Comparison of ENCODE assay signal across 19 mouse cellular contexts in genomic region chr4:148649309-148649708, GRCm38 (mm10). TPM values are rescaled to one million over a fixed set of nuclear protein-coding genes. Genes with fewer than 3 reads are reported as not detected.
A peak's percentile ranks its signal among the peaks of the same experiment; 100 is the strongest.
DNase-seq lines count a peak whose midpoint lies in the region; ATAC-seq and TF ChIP-seq lines count a peak whose summit lies in the region.
"Had no signal": no experiment of that assay in that cellular context is flagged by ENCODE, and none has a peak within 500 bp of the region (broad histone marks: within the 10 kb centered on the region; RNA-seq: fewer than 3 reads in every experiment).

No protein-coding gene starts in this region.

- 65% methylated on average over 3 of the region's 3 CpGs for WGBS in hindbrain, postnatal 0 days
- WGBS in hindbrain, embryonic 12.5 days: 71% methylated on average over 3 of the region's 3 CpGs

- H3K9ac ChIP-seq in hindbrain, postnatal 0 days (replicated peaks; ENCODE audit: low read length): no peak overlapping the region
- H3K9ac ChIP-seq in hindbrain, embryonic 12.5 days: no peak overlapping the region
- H3K9ac ChIP-seq in ES-Bruce4 (ENCODE audit: low read depth, poor library complexity, severe bottlenecking): no peak overlapping the region
- H3K9ac ChIP-seq: forebrain, embryonic 15.5 days; heart, embryonic 13.5 days; neural tube, embryonic 12.5 days had no signal

- TF ChIP-seq CTCF in hindbrain, postnatal 0 days (IDR thresholded peaks at IDR 0.05; ENCODE audit: low read depth): peak; percentile 44
- peak; percentile 24 for TF ChIP-seq CTCF in ES-Bruce4 (IDR thresholded peaks at IDR 0.05; ENCODE audit: low read depth, low read length)

- H3K27me3 ChIP-seq in hindbrain, postnatal 0 days (ENCODE audit: insufficient read depth, low read length): no peaks in the 10 kb centered on the region
- H3K27me3 ChIP-seq in hindbrain, embryonic 12.5 days: no peaks in the 10 kb centered on the region
- H3K27me3 ChIP-seq in ES-Bruce4 (ENCODE audit: control insufficient read depth, insufficient read depth, low read length, poor library complexity, severe bottlenecking): no peaks in the 10 kb centered on the region
- H3K27me3 ChIP-seq: forebrain, embryonic 15.5 days; heart, embryonic 13.5 days; neural tube, embryonic 12.5 days had no signal

- H3K9me3 ChIP-seq in hindbrain, postnatal 0 days (ENCODE audit: low read length): no peaks in the 10 kb centered on the region
- H3K9me3 ChIP-seq in hindbrain, embryonic 12.5 days (replicated peaks): 0 out of 2 replicates have a peak, but pooled peaks cover 2% of the 10 kb centered on the region
- H3K9me3 ChIP-seq in ES-Bruce4 (replicated peaks; ENCODE audit: control insufficient read depth, insufficient read depth, low read length, poor library complexity, severe bottlenecking): peaks cover 11% of the 10 kb centered on the region
- H3K9me3 ChIP-seq: forebrain, embryonic 15.5 days; heart, embryonic 13.5 days; neural tube, embryonic 12.5 days had no signal

- no peak for ATAC-seq in hindbrain, postnatal 0 days
- ATAC-seq in hindbrain, embryonic 12.5 days (ENCODE audit: low FRiP score): no peak
- ATAC-seq in common myeloid progenitor, adult 5-6 weeks (replicated peaks; ENCODE audit: low read depth, poor library complexity, severe bottlenecking): peak; percentile 29; the same call in 1 of the 2 replicates
- ATAC-seq: forebrain, embryonic 15.5 days; midbrain, embryonic 16.5 days had no signal

- no peak for DNase-seq in hindbrain, postnatal 0 days (ENCODE audit: low spot score)
- peak; percentile 24 for DNase-seq in lung, postnatal 36 days
- no peak for DNase-seq in lung, postnatal 14 days
- DNase-seq in adrenal gland, adult 8-10 months: no peak
- DNase-seq in left cerebral cortex, postnatal 36 days (ENCODE audit: low spot score in 2 of 2): no peak
- DNase-seq: adrenal gland, postnatal 36 days; cerebellum, adult 11-12 months; gastrocnemius, postnatal 14 days; kidney, adult 18-20 months had no signal

- no peaks in the 10 kb centered on the region for H3K36me3 ChIP-seq in hindbrain, postnatal 0 days (ENCODE audit: insufficient read depth, low read length)
- H3K36me3 ChIP-seq in hindbrain, embryonic 12.5 days: no peaks in the 10 kb centered on the region
- no peaks in the 10 kb centered on the region for H3K36me3 ChIP-seq in ES-Bruce4 (ENCODE audit: control insufficient read depth, insufficient read depth, low read length, poor library complexity, severe bottlenecking)
- H3K36me3 ChIP-seq: forebrain, embryonic 15.5 days; heart, embryonic 13.5 days; neural tube, embryonic 12.5 days had no signal

- no peaks in the 10 kb centered on the region for H3K4me1 ChIP-seq in hindbrain, postnatal 0 days (ENCODE audit: insufficient read depth, low read length)
- peaks cover 5% of the 10 kb centered on the region; the same call in 1 of the 2 replicates for H3K4me1 ChIP-seq in hindbrain, embryonic 12.5 days
- no peaks in the 10 kb centered on the region for H3K4me1 ChIP-seq in ES-Bruce4 (ENCODE audit: control insufficient read depth, insufficient read depth, low read length)
- H3K4me1 ChIP-seq: forebrain, embryonic 15.5 days had no signal

- no peak overlapping the region for H3K4me3 ChIP-seq in hindbrain, postnatal 0 days (ENCODE audit: low read length)
- H3K4me3 ChIP-seq in hindbrain, embryonic 12.5 days: no peak overlapping the region
- no peak overlapping the region for H3K4me3 ChIP-seq in ES-Bruce4 (ENCODE audit: low read depth, low read length)
- H3K4me3 ChIP-seq: forebrain, embryonic 15.5 days; heart, embryonic 13.5 days; neural tube, embryonic 12.5 days had no signal

- no peak for TF ChIP-seq EP300 in ES-Bruce4 (IDR thresholded peaks at IDR 0.05; ENCODE audit: insufficient read depth, low read depth, low read length)

- no peak overlapping the region for H3K27ac ChIP-seq in hindbrain, postnatal 0 days
- H3K27ac ChIP-seq in hindbrain, embryonic 12.5 days: no peak overlapping the region
- H3K27ac ChIP-seq in ES-Bruce4 (ENCODE audit: insufficient read depth, low read length): no peak overlapping the region
- H3K27ac ChIP-seq: forebrain, embryonic 15.5 days; heart, embryonic 13.5 days; macrophage; neural tube, embryonic 12.5 days had no signal

- no peak overlapping the region for H3K4me2 ChIP-seq in hindbrain, postnatal 0 days (ENCODE audit: low read depth, low read length)
- no peak overlapping the region for H3K4me2 ChIP-seq in hindbrain, embryonic 12.5 days (replicated peaks)
- H3K4me2 ChIP-seq: forebrain, embryonic 15.5 days; heart, embryonic 13.5 days; neural tube, embryonic 12.5 days had no signal

- no peak for TF ChIP-seq POLR2A in ES-Bruce4 (IDR thresholded peaks at IDR 0.05; ENCODE audit: insufficient read depth, low read length)

- intact Hi-C loops in left cerebral cortex, postnatal 36 days (cut with DNase I): no loop called here

RNA-seq across cellular contexts. Expression of gene Gm572, which starts 6.2 kb away (rescaled TPM):
- total RNA-seq in hindbrain, postnatal 0 days (2014; rRNA removed): not detected in 2 replicates
- not detected in 2 replicates for polyA plus RNA-seq in hindbrain, postnatal 0 days (2015; fragmentation: Nextera tagmentation; extraction: Ambion mirVana)
- polyA plus RNA-seq in hindbrain, embryonic 12.5 days (2016; fragmentation: Nextera tagmentation; extraction: Ambion mirVana): not detected in 2 replicates
- polyA plus RNA-seq in ES-Bruce4 (2011; ENCODE audit: insufficient read depth, insufficient read length, low read depth, missing spikeins): 0.49 TPM in 1 of 2 replicates, not detected in the other
- not detected in 2 replicates for total RNA-seq in common myeloid progenitor, adult 5-6 weeks (2017)
- not detected for total RNA-seq in adrenal gland, adult 8-10 months (2022)
- total RNA-seq in left cerebral cortex, postnatal 36 days (2021): not detected
- total RNA-seq: adrenal gland, postnatal 36 days; liver, adult 2 months had no signal
- polyA plus RNA-seq: forebrain, embryonic 15.5 days; hindbrain, embryonic 11.5 days; liver, adult 2 months; macrophage; midbrain, embryonic 16.5 days; neural tube, embryonic 12.5 days had no signal

RNA-seq across cellular contexts. Expression of gene Tardbp, which starts 22.5 kb away (rescaled TPM):
- total RNA-seq in hindbrain, postnatal 0 days (2014; rRNA removed): 160 and 205 TPM in 2 replicates
- polyA plus RNA-seq in hindbrain, postnatal 0 days (2015; fragmentation: Nextera tagmentation; extraction: Ambion mirVana): 116 and 121 TPM in 2 replicates
- polyA plus RNA-seq in hindbrain, embryonic 12.5 days (2016; fragmentation: Nextera tagmentation; extraction: Ambion mirVana): 333 and 353 TPM in 2 replicates
- 742 and 797 TPM in 2 replicates for polyA plus RNA-seq in ES-Bruce4 (2011; ENCODE audit: insufficient read depth, insufficient read length, low read depth, missing spikeins)
- total RNA-seq in common myeloid progenitor, adult 5-6 weeks (2017): 567 and 596 TPM in 2 replicates
- 100 to 1,000 TPM; 216 to 285 (median 243) TPM for total RNA-seq in adrenal gland, adult 8-10 months (2022)
- total RNA-seq in left cerebral cortex, postnatal 36 days (2021): 100 to 1,000 TPM; 151 to 208 TPM

RNA-seq across cellular contexts. Expression of gene Masp2, which starts 47.0 kb away (rescaled TPM):
- total RNA-seq in hindbrain, postnatal 0 days (2014; rRNA removed): 0.26 and 0.40 TPM in 2 replicates
- 0.49 TPM in 2 replicates for polyA plus RNA-seq in hindbrain, postnatal 0 days (2015; fragmentation: Nextera tagmentation; extraction: Ambion mirVana)
- 0.44 and 0.45 TPM in 2 replicates for polyA plus RNA-seq in hindbrain, embryonic 12.5 days (2016; fragmentation: Nextera tagmentation; extraction: Ambion mirVana)
- 2.6 TPM in 2 replicates for polyA plus RNA-seq in ES-Bruce4 (2011; ENCODE audit: insufficient read depth, insufficient read length, low read depth, missing spikeins)
- total RNA-seq in common myeloid progenitor, adult 5-6 weeks (2017): 0.15 and 0.55 TPM in 2 replicates
- total RNA-seq in adrenal gland, adult 8-10 months (2022): 1 to 10 TPM; 1.5 to 2.6 (median 1.6) TPM
- 1 to 10 TPM; 1.5 to 5.5 TPM for total RNA-seq in left cerebral cortex, postnatal 36 days (2021)
- polyA plus RNA-seq: heart, embryonic 13.5 days had no signal

RNA-seq across cellular contexts. Expression of gene Srm, which starts 58.0 kb away (rescaled TPM):
- total RNA-seq in hindbrain, postnatal 0 days (2014; rRNA removed): 77.6 and 83.0 TPM in 2 replicates
- polyA plus RNA-seq in hindbrain, postnatal 0 days (2015; fragmentation: Nextera tagmentation; extraction: Ambion mirVana): 142 and 143 TPM in 2 replicates
- 143 and 148 TPM in 2 replicates for polyA plus RNA-seq in hindbrain, embryonic 12.5 days (2016; fragmentation: Nextera tagmentation; extraction: Ambion mirVana)
- 131 and 143 TPM in 2 replicates for polyA plus RNA-seq in ES-Bruce4 (2011; ENCODE audit: insufficient read depth, insufficient read length, low read depth, missing spikeins)
- 30.3 and 47.1 TPM in 2 replicates for total RNA-seq in common myeloid progenitor, adult 5-6 weeks (2017)
- total RNA-seq in adrenal gland, adult 8-10 months (2022): 10 to 100 TPM; 67.4 to 91.6 (median 76.2) TPM
- 10 to 100 TPM; 73.4 to 79.1 TPM for total RNA-seq in left cerebral cortex, postnatal 36 days (2021)
